Mouse (Mus musculus): ENCODE data around the gene Fam13a.

GRCm38 (mm10) chr6:59064440-59064839 lies 40.1 kb upstream of the Fam13a start:
- TF ChIP-seq CTCF (IDR thresholded peaks at IDR 0.05; ENCODE audit: borderline replicate concordance, insufficient read depth, low read depth, low read length) (no peak), POLR2A (IDR thresholded peaks at IDR 0.05; ENCODE audit: borderline replicate concordance, insufficient read depth, low read length) (no peak)
